Mouse (Mus musculus): ENCODE measurements around the gene Arhgap42.

DNA sequence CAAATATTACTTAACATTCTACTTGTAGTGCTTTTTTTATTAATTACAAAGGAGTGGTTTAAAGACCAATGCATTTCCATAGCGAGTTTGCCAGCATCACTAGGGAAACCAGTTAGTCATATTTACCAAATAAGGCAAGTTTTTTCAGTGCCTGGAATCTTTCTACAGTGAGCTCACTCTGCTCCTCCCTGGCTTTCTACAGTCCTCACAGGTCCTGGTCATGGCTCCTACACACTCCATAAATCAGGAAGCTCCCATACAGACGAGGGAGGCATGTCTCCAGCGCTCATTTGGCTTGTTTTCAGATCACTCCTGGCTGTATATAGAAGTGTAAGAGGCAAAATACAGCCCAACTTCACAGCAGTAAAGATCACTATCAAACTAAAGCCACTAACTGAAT is 134.1 kb downstream of the Arhgap42 start:
- TF ChIP-seq POLR2A (IDR thresholded peaks at IDR 0.05; ENCODE audit: low read depth, low read length) (no peak), CTCF (conservative IDR thresholded peaks at IDR 0.05; ENCODE audit: insufficient read depth, insufficient read length, low read depth, low read length) (no peak)
